Mouse (Mus musculus) cerebellum, postnatal 36 days (tissue): ENCODE measurements around the gene Dusp12.

Experiments
- DNase-seq, 2 experiments: peaks; one replicate each; pipeline ENCODE4 v3.0.0; 2021 to 2022; ENCODE audit warnings: mixed read lengths in 2 of 2

Gene Dusp12

GRCm38 (mm10) chr1:170861671-170862434 lies 23.5 kb downstream of the Dusp12 start:
- no peak for DNase-seq

GRCm38 (mm10) chr1:170858872-170859271 lies 26.5 kb downstream of the Dusp12 start:
- no peak for DNase-seq

- peak; percentile 32 to 39 for DNase-seq
These were observed 28.0 kb downstream of the Dusp12 start for GRCm38 (mm10) chr1:170857369-170857768.

- no peak for DNase-seq
These were observed 30.1 kb downstream of the Dusp12 start for GRCm38 (mm10) chr1:170855056-170855760.

- no peak for DNase-seq
These were observed 31.7 kb downstream of the Dusp12 start for GRCm38 (mm10) chr1:170853604-170854003.

GRCm38 (mm10) chr1:170850637-170851624 lies 34.4 kb downstream of the Dusp12 start:
- DNase-seq = no peak

GRCm38 (mm10) chr1:170850007-170850406 lies 35.3 kb downstream of the Dusp12 start:
- DNase-seq = no peak

- no peak for DNase-seq
These were observed 39.7 kb downstream of the Dusp12 start for GRCm38 (mm10) chr1:170845448-170846307.

GRCm38 (mm10) chr1:170844380-170844779 lies 41.0 kb downstream of the Dusp12 start:
- no peak for DNase-seq

- no peak for DNase-seq
These were observed 45.7 kb downstream of the Dusp12 start for GRCm38 (mm10) chr1:170839685-170840084.

GRCm38 (mm10) chr1:170834756-170835155 lies 50.6 kb downstream of the Dusp12 start:
- DNase-seq = peak in 1 of 2 experiments; percentile 17

- DNase-seq = no peak
These were observed 55.6 kb downstream of the Dusp12 start for GRCm38 (mm10) chr1:170829781-170830180.

GRCm38 (mm10) chr1:170829344-170829743 lies 56.0 kb downstream of the Dusp12 start:
- DNase-seq = no peak
